Mouse (Mus musculus) cerebellum, adult 2 months (tissue): ENCODE measurements around the gene Cyren.

Experiments used
- CTCF ChIP-seq: fragments of 200-500 bp; IDR thresholded peaks from 2 replicates; pipeline ENCODE4 v1.5.1; 2011; ENCODE audit warnings: low read depth, mild to moderate bottlenecking, control low read depth, low read length, moderate library complexity, borderline replicate concordance; ENCODE audit not compliant: insufficient read depth
- POLR2A ChIP-seq: fragments of 200-500 bp; IDR thresholded peaks from 2 replicates; pipeline ENCODE4 v1.6.1; 2011; ENCODE audit warnings: low read length, control low read depth, borderline replicate concordance; ENCODE audit not compliant: insufficient read depth

DNA sequence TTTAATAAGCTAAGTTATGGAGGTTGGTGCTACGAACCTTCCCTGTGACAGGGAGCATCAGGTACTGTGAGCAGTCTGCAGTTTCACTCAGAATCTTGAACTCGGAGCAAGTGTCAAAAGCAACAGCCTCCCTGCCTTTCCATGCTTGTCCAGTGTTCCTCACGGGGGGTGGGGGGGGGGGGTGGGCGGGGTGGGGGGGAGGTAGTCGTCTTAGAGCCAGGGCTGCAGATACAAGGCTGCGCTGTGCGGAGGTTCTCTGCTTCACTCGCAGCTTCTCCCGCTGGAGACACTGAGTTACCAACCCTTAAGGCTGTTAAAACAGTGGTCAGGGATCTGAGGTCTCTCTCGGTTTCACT lies 9.9 kb downstream of the Cyren start:
- TF ChIP-seq CTCF (no peak), POLR2A (no peak)
